Mouse (Mus musculus) frontal cortex, postnatal 36 days (tissue): ENCODE results near the gene Gm10197.
"Not testable (repeated sequence)": the region's sequence is repeated elsewhere in the genome, so short reads cannot be mapped to it uniquely, and the experiment has no call there.

ENCODE experiments used
- DNase-seq, 2 experiments: peaks; one replicate each; pipeline ENCODE4 v3.0.0; 2022; ENCODE audit warnings: low spot score in 2 of 2

Gm10197 gene

GRCm38 (mm10) chr19:53371666-53372065 is at the start of gene Gm10197:
Gene Gm10197 (minus strand): TSS chr19:53371766.
- no peak for DNase-seq

- peak in 1 of 2 experiments; percentile 63 for DNase-seq
Measured at GRCm38 (mm10) chr19:53420924-53421582, 49.5 kb upstream of the Gm10197 start.

- no peak for DNase-seq
Measured at GRCm38 (mm10) chr19:53419834-53420233, 48.3 kb upstream of the Gm10197 start.

GRCm38 (mm10) chr19:53415198-53415597 is 43.6 kb upstream of the Gm10197 start:
- peak; percentile 36 to 44 for DNase-seq

- DNase-seq: no peak
Measured at GRCm38 (mm10) chr19:53414650-53415049, 43.1 kb upstream of the Gm10197 start.

- no peak for DNase-seq
Measured at GRCm38 (mm10) chr19:53413617-53414380, 42.2 kb upstream of the Gm10197 start.

- DNase-seq: peak in 1 of 2 experiments; percentile 51
Measured at GRCm38 (mm10) chr19:53412149-53412848, 40.7 kb upstream of the Gm10197 start.

- DNase-seq: no peak
Measured at GRCm38 (mm10) chr19:53409663-53410307, 38.2 kb upstream of the Gm10197 start.

GRCm38 (mm10) chr19:53408398-53408797 is 36.8 kb upstream of the Gm10197 start:
- no peak for DNase-seq

- DNase-seq: no peak
Measured at GRCm38 (mm10) chr19:53407350-53407749, 35.8 kb upstream of the Gm10197 start.

- no peak for DNase-seq
Measured at GRCm38 (mm10) chr19:53405810-53406209, 34.2 kb upstream of the Gm10197 start.

- no peak for DNase-seq
Measured at GRCm38 (mm10) chr19:53404837-53405356, 33.3 kb upstream of the Gm10197 start.

GRCm38 (mm10) chr19:53404219-53404836 is 32.8 kb upstream of the Gm10197 start:
- DNase-seq: no peak

GRCm38 (mm10) chr19:53402741-53403432 is 31.3 kb upstream of the Gm10197 start:
- no peak for DNase-seq

GRCm38 (mm10) chr19:53400332-53401110 is 29.0 kb upstream of the Gm10197 start:
- DNase-seq: no peak

GRCm38 (mm10) chr19:53399213-53399612 is 27.6 kb upstream of the Gm10197 start:
- no peak for DNase-seq

- no peak for DNase-seq
Measured at GRCm38 (mm10) chr19:53397451-53398233, 26.1 kb upstream of the Gm10197 start.

- not testable (repeated sequence) for DNase-seq
Measured at GRCm38 (mm10) chr19:53395805-53396204, 24.2 kb upstream of the Gm10197 start.

- not testable (repeated sequence) for DNase-seq
Measured at GRCm38 (mm10) chr19:53394956-53395355, 23.4 kb upstream of the Gm10197 start.
